Mouse (Mus musculus): ENCODE data around the gene Usp30.

The Usp30 gene

DNA sequence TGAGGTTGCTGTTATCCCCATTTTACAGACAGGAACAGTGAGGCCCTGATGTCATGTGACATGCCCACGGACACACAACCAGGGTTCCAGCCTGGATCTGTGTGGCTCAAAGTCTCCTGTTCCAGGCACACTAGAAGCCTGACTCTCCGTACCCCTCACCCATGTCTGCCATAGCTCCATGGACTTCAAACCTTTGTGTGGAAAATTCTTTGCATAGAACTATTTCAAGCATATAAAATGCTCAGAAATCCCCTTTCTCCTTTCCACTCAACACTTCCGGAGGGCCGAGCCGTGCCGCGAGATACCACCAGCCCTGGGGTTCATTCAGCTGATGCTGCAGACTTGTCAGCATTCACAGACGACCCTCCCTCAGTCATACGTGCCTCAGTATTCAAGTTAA lies 2.3 kb downstream of the Usp30 start:
- DNase-seq (ENCODE audit: low spot score in 2 of 2), result no peak

GRCm38 (mm10) chr5:114067982-114068381 lies 2.7 kb downstream of the Usp30 start:
- DNase-seq (ENCODE audit: low spot score in 2 of 2), result no peak

DNA sequence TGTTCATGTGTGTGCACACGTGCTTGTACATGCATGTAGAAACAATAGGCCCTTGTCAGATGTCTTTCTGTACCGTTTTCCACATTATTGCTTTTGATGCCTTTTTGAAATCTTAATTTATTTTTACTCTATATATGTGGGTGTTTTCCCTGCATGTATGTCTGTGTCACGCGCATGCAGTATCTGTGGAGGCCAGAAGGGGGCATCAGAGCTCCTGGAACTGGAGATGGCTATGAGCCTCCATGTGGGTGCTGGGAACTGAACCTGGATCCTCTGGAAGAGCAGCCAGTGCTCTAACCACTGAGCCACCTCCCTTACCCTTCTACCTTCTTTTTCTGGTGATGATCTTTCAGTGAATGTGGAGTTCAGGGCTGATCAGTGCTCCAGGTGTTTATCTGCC lies 5.6 kb downstream of the Usp30 start:
- DNase-seq (ENCODE audit: low spot score in 2 of 2), result no peak

DNA sequence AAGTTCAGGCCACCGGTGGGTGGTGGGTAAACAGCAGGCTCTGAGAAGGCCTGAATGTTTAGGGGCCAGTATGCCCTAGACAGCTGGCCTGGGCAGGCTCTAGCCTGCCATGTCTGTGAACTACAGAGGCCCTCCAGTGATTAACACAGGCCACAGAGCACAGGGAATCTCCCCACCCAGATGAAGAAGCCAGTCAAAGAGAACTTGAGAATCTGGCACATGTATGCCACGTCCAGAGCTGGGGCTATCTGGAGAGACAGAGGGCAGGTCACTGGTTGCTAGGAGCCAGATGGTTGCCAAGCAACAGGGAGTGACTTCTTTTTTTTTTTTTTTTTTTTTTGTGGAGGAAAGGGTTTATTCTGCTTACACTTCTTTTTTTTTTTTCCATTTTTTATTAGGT lies 7.0 kb downstream of the Usp30 start:
- DNase-seq (ENCODE audit: low spot score in 2 of 2), result no peak

DNA sequence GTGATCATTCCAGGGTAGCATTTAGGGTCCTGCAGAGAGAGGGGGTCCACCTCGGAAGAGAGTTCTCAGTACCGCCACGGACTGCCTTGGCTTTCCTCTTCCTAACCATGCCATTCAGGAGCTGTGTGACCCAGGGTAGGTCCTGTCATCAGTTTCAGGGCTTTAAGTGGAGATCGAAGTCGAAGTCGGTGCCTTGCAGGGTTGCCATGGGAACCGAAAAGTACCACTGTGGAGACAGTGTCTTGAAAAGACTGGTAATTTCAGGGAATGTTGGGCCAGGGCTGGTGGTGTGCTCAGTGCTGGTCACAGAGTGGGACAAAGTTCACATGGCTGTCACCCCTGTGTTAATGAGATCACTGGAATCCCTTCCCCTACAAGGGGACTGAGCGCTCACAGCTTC lies 11.7 kb downstream of the Usp30 start:
- no peak for DNase-seq (ENCODE audit: low spot score in 2 of 2)

DNA sequence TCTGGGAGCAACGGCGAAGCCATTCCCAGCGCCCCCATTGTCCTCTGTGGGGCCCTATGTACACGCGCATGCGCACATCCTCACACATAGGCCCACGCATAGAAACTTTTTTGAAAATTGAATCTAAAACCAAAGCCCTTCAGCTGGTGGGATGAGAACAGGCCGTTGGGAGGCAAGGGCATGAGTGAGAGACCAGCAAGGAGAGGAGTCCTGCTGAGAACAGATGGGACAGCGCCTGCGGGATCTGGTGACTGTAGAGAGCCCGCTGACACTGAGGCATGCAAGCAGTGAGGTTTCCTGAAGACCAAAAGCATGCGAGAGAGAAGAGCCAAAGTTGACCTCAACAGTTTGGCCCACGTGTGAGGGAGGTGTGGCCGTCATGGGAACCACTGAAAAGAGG lies 20.2 kb downstream of the Usp30 start:
- no peak for DNase-seq (ENCODE audit: low spot score in 2 of 2)

DNA sequence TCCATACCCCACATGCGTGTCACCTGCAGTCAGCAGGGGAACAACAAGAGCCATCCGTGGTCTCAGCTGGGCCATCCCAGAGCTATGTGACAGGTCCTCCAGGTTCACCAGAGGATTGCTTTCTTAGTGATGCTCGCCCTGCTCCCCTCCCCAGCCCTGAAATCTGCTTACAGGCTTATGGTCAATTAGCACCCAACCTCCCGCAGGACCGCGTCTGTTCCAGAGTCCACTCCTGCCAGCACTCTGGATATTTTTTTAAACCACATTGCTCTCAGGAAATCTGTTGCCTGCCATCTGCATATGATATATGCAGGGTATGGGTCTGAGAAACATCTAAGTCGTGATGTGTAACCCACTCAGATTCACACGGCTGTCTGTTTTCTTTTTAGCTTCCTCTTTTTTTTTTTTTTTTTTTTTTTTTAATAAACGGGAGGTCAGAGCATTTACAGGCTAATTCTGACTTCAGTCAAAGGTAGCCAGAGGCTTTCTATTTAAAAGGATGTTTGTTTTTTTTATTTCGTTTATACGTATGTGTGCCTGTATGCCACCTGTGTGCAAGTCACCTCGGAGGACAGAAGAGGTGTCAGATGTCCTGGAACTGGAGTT lies 22.7 kb downstream of the Usp30 start:
- DNase-seq (ENCODE audit: low spot score in 2 of 2), result no peak

GRCm38 (mm10) chr5:114090421-114091013 lies 25.3 kb downstream of the Usp30 start:
- DNase-seq (ENCODE audit: low spot score in 2 of 2), result no peak

DNA sequence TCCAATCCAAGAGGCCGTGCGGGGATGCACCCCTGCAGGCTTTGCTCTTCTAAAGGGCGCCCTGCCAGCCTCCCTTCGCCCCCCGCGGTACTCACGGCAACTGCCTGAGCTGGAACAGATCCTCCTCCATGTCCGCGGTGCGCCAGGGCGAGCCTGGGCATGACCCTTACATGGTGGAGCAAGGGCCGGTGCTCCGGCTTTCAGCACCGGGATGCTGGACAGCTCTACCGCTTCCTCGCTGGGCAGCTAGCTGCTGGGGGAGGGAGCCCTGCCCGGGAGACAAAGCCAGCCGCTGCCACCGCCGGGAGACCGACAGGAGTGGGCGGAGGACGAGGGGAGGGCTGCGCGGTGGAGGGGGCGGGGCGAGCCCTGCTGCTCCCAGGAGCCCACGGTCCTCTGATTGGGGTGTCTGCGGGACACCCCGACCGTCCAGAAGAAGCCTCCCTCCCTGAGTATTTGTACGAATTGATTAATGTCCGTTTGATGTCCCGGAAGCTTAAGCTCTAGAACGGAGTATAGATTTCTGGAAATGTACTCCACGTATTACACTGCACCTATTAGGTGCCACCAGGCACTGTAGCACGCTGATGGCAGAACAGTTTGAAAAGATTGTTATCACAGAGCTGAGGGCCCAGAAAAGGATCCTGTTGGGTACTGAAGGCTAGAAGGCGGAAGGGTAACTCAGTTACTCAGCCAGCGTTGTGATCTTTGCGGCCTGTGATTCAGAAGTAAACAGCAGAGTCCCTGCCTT lies 26.0 kb downstream of the Usp30 start, which contains the start of gene Svop:
Svop (minus strand) TSS at position 514 of the 751 bp plus-strand sequence.
- peak; percentile 11 to 23 for DNase-seq (ENCODE audit: low spot score in 2 of 2)

DNA sequence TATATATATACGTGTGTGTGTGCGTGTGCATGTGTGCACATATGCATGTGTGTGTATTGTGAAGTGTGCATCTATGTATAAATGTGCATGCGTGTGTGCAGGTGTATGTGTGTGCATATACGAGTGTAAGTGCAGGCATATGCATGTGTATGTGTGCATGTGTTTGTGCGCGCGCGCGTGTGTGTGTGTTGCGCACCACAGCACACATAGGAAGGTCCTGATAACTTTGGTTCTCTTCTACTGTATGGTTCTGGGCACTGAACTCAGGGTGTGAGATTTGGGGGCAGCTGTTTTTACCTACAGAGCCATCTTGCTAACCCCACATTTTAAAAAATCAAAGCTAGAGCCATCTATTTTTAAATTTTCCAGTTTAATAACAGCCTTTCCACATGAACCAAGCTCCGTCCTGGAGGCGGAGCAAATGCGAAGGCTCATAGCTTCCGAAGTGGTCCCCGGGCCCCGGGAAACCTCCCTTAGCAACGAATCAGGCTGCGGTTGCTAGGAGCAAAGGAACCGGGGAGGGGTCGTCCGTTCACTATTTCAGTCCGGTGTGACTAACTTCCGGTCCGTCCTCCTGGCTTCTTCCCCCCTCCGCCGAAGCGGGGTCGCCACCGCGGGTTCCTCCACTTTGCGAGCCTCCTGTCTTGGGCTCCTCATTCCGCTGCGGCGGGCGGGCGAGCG lies 34.6 kb downstream of the Usp30 start:
- DNase-seq (ENCODE audit: low spot score in 2 of 2), result peak; percentile 84 to 93

DNA sequence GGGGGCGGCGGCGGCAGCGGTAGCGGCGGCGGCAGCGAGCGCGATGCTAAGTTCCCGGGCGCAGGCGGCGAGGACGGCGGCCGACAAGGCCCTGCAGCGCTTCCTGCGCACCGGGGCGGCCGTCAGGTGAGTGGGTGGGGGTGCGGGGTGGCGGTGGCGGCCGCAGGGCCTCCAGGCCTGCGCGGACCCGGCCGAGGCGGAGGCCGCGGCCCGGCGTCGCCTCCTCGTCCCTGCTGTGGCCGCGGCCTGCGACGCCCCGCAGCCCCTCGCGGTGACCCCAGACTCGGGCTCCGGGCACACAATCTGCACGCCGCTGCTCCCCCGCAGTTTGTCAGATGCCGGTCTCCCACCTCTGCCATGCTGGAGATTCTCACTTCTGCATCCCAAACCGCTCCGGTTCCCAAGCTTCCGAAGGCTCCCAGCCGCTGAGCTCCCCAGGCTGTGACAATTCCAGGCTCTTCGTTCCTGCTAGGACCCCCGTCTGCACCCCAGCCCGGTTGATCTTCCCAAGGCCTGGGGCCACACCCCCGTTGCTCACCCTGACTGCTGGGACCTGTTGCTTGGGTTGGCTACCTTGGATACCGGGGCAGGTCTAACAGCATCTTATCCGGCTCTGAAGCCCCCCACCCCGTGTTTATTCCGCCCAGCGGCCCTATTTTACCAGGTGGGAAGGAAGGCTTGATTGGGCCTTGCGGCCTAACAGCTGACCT lies 35.3 kb downstream of the Usp30 start:
- DNase-seq (ENCODE audit: low spot score in 2 of 2), result peak; percentile 8 to 15

GRCm38 (mm10) chr5:114101873-114102272 lies 36.6 kb downstream of the Usp30 start:
- DNase-seq (ENCODE audit: low spot score in 2 of 2), result no peak

- DNase-seq (ENCODE audit: low spot score in 2 of 2), result no peak
These were observed 37.5 kb downstream of the Usp30 start for GRCm38 (mm10) chr5:114102807-114103206.

GRCm38 (mm10) chr5:114106391-114106935 lies 41.2 kb downstream of the Usp30 start:
- DNase-seq (ENCODE audit: low spot score in 2 of 2), result no peak

- DNase-seq (ENCODE audit: low spot score in 2 of 2), result no peak
These were observed 48.1 kb downstream of the Usp30 start for GRCm38 (mm10) chr5:114113334-114113733.

DNA sequence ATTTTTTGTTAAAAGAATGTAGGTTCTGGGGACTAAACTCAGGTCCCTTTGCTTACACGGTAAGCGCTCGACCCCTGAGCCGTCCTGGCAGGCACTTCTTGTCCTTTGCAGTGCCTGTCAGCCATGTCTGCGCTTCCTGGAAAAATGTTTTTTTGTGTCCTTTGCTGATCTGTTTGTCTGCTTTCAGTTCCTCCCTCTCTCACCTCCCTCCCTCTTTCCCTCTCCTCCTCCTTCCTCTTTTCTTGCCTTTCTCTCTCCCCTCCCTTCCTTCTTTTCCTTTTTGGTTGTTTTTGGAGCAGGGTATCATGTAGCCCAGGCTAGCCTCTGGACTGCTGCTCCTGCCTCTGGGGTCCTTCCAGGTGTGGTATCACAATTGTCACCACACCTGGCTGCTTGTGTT lies 49.8 kb downstream of the Usp30 start:
- DNase-seq (ENCODE audit: low spot score in 2 of 2), result no peak

DNA sequence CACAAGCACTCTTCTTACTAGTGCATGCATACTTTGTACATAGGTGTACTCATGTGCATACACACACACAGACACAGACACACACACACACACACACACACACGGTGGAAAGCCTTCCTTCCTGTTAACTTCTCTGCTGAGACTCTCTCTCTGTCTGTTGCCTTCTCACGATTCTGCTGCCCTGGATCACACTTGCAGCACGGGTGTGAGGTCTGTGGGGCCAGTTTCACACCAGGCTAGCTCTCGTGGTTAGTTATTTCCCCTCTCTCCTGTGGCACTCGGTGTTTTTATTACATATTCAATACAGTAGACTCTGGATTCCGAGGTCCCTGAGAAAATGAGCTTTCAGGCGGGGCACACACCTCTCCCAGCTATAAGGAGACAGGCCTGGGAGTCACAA lies 51.3 kb downstream of the Usp30 start:
- no peak for DNase-seq (ENCODE audit: low spot score in 2 of 2)

DNA sequence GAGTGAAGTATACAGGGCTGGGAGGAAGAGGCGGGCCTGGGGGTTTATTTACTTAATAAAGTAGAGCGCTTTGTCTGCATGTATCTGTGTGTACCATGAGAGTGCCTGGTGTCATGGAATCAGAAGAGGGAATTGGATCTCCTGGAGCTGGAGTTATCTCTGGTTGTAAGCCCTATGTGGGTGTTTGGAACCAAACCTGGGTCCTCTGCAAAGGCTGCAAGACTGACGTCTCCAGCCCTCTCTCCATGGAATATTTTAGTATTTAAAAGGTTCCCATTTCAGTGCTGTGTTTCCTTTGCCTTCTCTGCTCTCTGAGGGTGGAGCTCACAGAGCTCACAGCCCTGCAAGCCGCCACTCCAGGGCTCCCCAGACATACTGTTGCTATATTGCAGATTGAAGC lies 54.5 kb downstream of the Usp30 start:
- no peak for DNase-seq (ENCODE audit: low spot score in 2 of 2)

DNA sequence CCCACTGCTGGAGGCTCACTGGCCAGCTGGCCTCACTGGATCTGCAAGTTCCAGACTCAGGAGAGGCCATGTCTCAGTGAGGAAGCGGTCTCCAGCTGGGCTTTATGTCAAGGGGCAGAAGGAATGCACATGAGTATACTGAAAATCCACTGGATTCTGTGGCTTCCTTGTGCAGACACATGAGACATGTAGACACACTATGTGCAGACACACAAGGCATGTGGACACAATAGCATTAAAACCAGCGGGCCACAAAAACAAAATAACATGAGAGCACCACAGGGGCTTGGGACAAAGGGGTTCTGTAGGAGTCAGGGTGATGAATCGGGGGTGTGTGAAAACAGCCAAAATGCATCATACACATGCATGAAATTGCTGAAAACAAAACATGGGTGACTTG lies 60.7 kb downstream of the Usp30 start:
- DNase-seq (ENCODE audit: low spot score in 2 of 2), result no peak

DNA sequence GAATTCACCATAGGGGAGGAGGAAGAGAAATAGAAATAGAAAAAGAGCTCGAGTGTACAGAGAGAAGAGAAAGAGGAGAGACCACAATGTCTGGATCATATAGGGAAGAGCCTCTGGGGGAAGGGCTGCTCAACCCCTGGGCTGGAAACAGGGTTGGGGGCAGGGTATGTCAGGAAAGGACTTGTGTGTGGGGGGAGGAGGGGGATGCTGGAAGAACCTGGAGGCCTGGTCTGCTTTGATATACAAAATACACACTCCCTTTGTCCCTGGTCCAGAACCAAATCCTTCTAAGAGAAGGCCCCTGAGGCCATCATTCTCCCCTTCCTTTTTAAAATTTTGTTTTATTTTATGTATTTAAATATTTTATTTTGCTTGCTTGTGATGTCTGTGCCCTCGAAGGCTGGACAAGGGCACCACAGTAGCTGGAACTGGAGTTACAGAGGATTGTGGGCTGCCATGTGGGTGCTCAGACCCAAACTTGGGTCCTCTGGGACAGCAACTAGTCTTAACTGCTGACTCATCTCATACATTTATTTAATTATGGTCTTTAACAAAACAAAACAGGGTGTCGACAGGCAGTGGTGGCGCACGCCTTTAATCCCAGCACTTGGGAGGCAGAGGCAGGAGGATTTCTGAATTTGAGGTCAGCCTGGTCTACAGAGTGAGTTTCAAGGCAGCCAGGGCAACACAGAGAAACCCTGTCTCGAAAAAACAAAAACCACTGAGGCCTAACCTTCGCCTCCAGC lies 61.4 kb downstream of the Usp30 start:
- no peak for DNase-seq (ENCODE audit: low spot score in 2 of 2)

All from thymus, postnatal 10 days (tissue).